9 mouse cellular contexts compared by ENCODE assay signal in genomic region chr8:94392147-94392546, GRCm38 (mm10). TPM values are rescaled to one million over a fixed set of nuclear protein-coding genes. Genes with fewer than 3 reads are reported as not detected.
A peak's percentile ranks its signal among the peaks of the same experiment; 100 is the strongest.
DNase-seq lines count a peak whose midpoint lies in the region; ATAC-seq and TF ChIP-seq lines count a peak whose summit lies in the region.
"Had no signal": no experiment of that assay in that cellular context is flagged by ENCODE, and none has a peak within 500 bp of the region (broad histone marks: within the 10 kb centered on the region; RNA-seq: fewer than 3 reads in every experiment).

No protein-coding gene starts in this region.

- WGBS in intestine, embryonic 14.5 days: 85% methylated on average over 12 of the region's 12 CpGs
- 83% methylated on average over 12 of the region's 12 CpGs for WGBS in intestine, embryonic 15.5 days
- WGBS in heart, embryonic 15.5 days: 80% methylated on average over 12 of the region's 12 CpGs
- WGBS in lung, embryonic 14.5 days: 81% methylated on average over 12 of the region's 12 CpGs

- no peaks in the 10 kb centered on the region for H3K9me3 ChIP-seq in intestine, embryonic 14.5 days (ENCODE audit: control insufficient read depth, low read length)
- H3K9me3 ChIP-seq in intestine, embryonic 15.5 days: no peaks in the 10 kb centered on the region
- no peaks in the 10 kb centered on the region for H3K9me3 ChIP-seq in heart, embryonic 15.5 days (replicated peaks)
- no peaks in the 10 kb centered on the region for H3K9me3 ChIP-seq in lung, embryonic 14.5 days (ENCODE audit: low read depth, low read length)

- no peak for ATAC-seq in intestine, embryonic 14.5 days (replicated peaks; ENCODE audit: low FRiP score, low TSS enrichment, low read depth)
- ATAC-seq in intestine, embryonic 15.5 days: no peak
- no peak for ATAC-seq in heart, embryonic 15.5 days (replicated peaks; ENCODE audit: insufficient number of reproducible peaks, insufficient read depth, low FRiP score, low read depth)
- no peak for ATAC-seq in lung, embryonic 14.5 days (ENCODE audit: insufficient read depth)
- no peak for ATAC-seq in erythroblast, adult 5-6 weeks (replicated peaks; ENCODE audit: low FRiP score, poor library complexity, severe bottlenecking)

- H3K27ac ChIP-seq in intestine, embryonic 14.5 days (ENCODE audit: low read depth): no peak overlapping the region
- H3K27ac ChIP-seq in intestine, embryonic 15.5 days: no peak overlapping the region
- H3K27ac ChIP-seq in heart, embryonic 15.5 days: peak overlapping the region; percentile 35; the same call in 1 of the 2 replicates
- no peak overlapping the region for H3K27ac ChIP-seq in lung, embryonic 14.5 days (ENCODE audit: low read depth)
- H3K27ac ChIP-seq: macrophage had no signal

- peaks cover 72% of the 10 kb centered on the region for H3K36me3 ChIP-seq in intestine, embryonic 14.5 days (ENCODE audit: control insufficient read depth, insufficient read depth, low read length)
- H3K36me3 ChIP-seq in intestine, embryonic 15.5 days: peaks cover 44% of the 10 kb centered on the region
- peaks cover 75% of the 10 kb centered on the region for H3K36me3 ChIP-seq in heart, embryonic 15.5 days
- peaks cover 80% of the 10 kb centered on the region for H3K36me3 ChIP-seq in lung, embryonic 14.5 days (ENCODE audit: insufficient read depth)

- H3K4me1 ChIP-seq in intestine, embryonic 14.5 days (replicated peaks; ENCODE audit: control insufficient read depth, insufficient read depth, low read length): peaks cover 4% of the 10 kb centered on the region
- H3K4me1 ChIP-seq in intestine, embryonic 15.5 days (replicated peaks): peaks cover 7% of the 10 kb centered on the region
- H3K4me1 ChIP-seq in heart, embryonic 15.5 days (replicated peaks): peaks cover 17% of the 10 kb centered on the region
- no peaks in the 10 kb centered on the region for H3K4me1 ChIP-seq in lung, embryonic 14.5 days (ENCODE audit: insufficient read depth)

- H3K9ac ChIP-seq in intestine, embryonic 14.5 days (ENCODE audit: low read length): no peak overlapping the region
- no peak overlapping the region for H3K9ac ChIP-seq in intestine, embryonic 15.5 days
- no peak overlapping the region for H3K9ac ChIP-seq in heart, embryonic 15.5 days
- H3K9ac ChIP-seq in lung, embryonic 14.5 days: no peak overlapping the region

- H3K4me2 ChIP-seq in intestine, embryonic 14.5 days (ENCODE audit: low read length): no peak overlapping the region
- no peak overlapping the region for H3K4me2 ChIP-seq in intestine, embryonic 15.5 days (replicated peaks)
- H3K4me2 ChIP-seq in heart, embryonic 15.5 days: no peak overlapping the region
- H3K4me2 ChIP-seq in lung, embryonic 14.5 days: no peak overlapping the region

- peak; percentile 62 for DNase-seq in intestine, embryonic 14.5 days (ENCODE audit: low spot score)
- DNase-seq in urinary bladder, postnatal 25 days (ENCODE audit: low spot score): peak; percentile 48
- no peak for DNase-seq in urinary bladder, postnatal 10 days (ENCODE audit: low spot score)
- DNase-seq in cerebellum, postnatal 14 days: peak; percentile 46 to 74
- DNase-seq in lung, embryonic 14.5 days: peak; percentile 71

- no peak overlapping the region for H3K4me3 ChIP-seq in intestine, embryonic 14.5 days (ENCODE audit: low read depth, low read length)
- H3K4me3 ChIP-seq in intestine, embryonic 15.5 days (replicated peaks): no peak overlapping the region
- H3K4me3 ChIP-seq in heart, embryonic 15.5 days: no peak overlapping the region
- H3K4me3 ChIP-seq in lung, embryonic 14.5 days (ENCODE audit: low read depth, low read length): no peak overlapping the region

- TF ChIP-seq CTCF in lung, embryonic 14.5 days (IDR thresholded peaks at IDR 0.05; ENCODE audit: low read depth): peak; percentile 64

- no peaks in the 10 kb centered on the region for H3K27me3 ChIP-seq in intestine, embryonic 14.5 days (replicated peaks; ENCODE audit: control insufficient read depth, insufficient read depth, low read length)
- no peaks in the 10 kb centered on the region for H3K27me3 ChIP-seq in intestine, embryonic 15.5 days (replicated peaks)
- no peaks in the 10 kb centered on the region for H3K27me3 ChIP-seq in heart, embryonic 15.5 days
- no peaks in the 10 kb centered on the region for H3K27me3 ChIP-seq in lung, embryonic 14.5 days (ENCODE audit: insufficient read depth, low read length)

RNA-seq across cellular contexts. Expression of gene Herpud1, which starts 5.9 kb away (rescaled TPM):
- 77.7 and 97.4 TPM in 2 replicates for polyA plus RNA-seq in intestine, embryonic 14.5 days (2014; fragmentation: Nextera tagmentation; extraction: Ambion mirVana)
- 115 and 138 TPM in 2 replicates for polyA plus RNA-seq in intestine, embryonic 15.5 days (2015; fragmentation: Nextera tagmentation; extraction: Ambion mirVana)
- 91.4 and 94.8 TPM in 2 replicates for polyA plus RNA-seq in heart, embryonic 15.5 days (2015; fragmentation: Nextera tagmentation; extraction: Ambion mirVana)
- polyA plus RNA-seq in lung, embryonic 14.5 days (2014; fragmentation: Nextera tagmentation; extraction: Ambion mirVana): 97.9 and 111 TPM in 2 replicates
- 52.1 and 56.6 TPM in 2 replicates for total RNA-seq in erythroblast, adult 5-6 weeks (2015; ENCODE audit: low replicate concordance)
- 60.9 and 70.5 TPM in 2 replicates for total RNA-seq in erythroblast, adult 5-6 weeks (2017; ENCODE audit: low replicate concordance)

RNA-seq across cellular contexts. Expression of gene Nlrc5, which starts 42.0 kb away (rescaled TPM):
- 0.48 and 0.69 TPM in 2 replicates for polyA plus RNA-seq in intestine, embryonic 14.5 days (2014; fragmentation: Nextera tagmentation; extraction: Ambion mirVana)
- 0.21 and 0.33 TPM in 2 replicates for polyA plus RNA-seq in intestine, embryonic 15.5 days (2015; fragmentation: Nextera tagmentation; extraction: Ambion mirVana)
- 0.28 and 0.53 TPM in 2 replicates for polyA plus RNA-seq in heart, embryonic 15.5 days (2015; fragmentation: Nextera tagmentation; extraction: Ambion mirVana)
- 0.11 and 0.46 TPM in 2 replicates for polyA plus RNA-seq in lung, embryonic 14.5 days (2014; fragmentation: Nextera tagmentation; extraction: Ambion mirVana)
- 0.77 and 1.7 TPM in 2 replicates for total RNA-seq in erythroblast, adult 5-6 weeks (2015; ENCODE audit: low replicate concordance)
- total RNA-seq in erythroblast, adult 5-6 weeks (2017; ENCODE audit: low replicate concordance): 3.9 and 10.7 TPM in 2 replicates
